9 mouse cellular contexts compared by ENCODE assay signal in the genomic region with DNA sequence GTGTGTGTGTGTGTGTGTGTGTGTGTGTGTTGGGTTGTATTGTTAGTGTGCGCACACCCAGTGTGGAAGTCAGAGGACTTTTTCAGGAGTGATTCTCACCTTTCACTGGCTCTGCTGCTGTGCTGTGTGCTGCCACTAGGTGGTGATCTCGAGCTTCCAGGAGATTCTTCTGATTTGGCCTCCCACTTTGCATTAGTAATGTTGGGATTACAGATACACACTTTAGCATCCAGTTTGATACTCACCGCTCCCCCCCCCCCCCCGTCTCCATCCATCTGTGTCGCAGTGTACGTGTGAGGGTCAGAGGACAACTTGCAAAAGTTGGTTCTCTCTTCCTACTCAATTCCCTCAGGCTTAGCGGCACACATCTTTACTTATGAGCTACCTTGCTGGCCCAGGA. TPM values are rescaled to one million over a fixed set of nuclear protein-coding genes. Genes with fewer than 3 reads are reported as not detected.
DNase-seq lines count a peak whose midpoint lies in the region; ATAC-seq and TF ChIP-seq lines count a peak whose summit lies in the region.
"Had no signal": no experiment of that assay in that cellular context is flagged by ENCODE, and none has a peak within 500 bp of the region (broad histone marks: within the 10 kb centered on the region; RNA-seq: fewer than 3 reads in every experiment).

No protein-coding gene starts in this region.

- WGBS in embryonic facial prominence, embryonic 10.5 days: 20% methylated on average over 7 of the region's 7 CpGs
- 18% methylated on average over 7 of the region's 7 CpGs for WGBS in lung, adult 2 months

- H3K9me3 ChIP-seq in embryonic facial prominence, embryonic 10.5 days: no peaks in the 10 kb centered on the region
- H3K9me3 ChIP-seq: midbrain, embryonic 12.5 days had no signal

- H3K36me3 ChIP-seq in embryonic facial prominence, embryonic 10.5 days (replicated peaks): no peaks in the 10 kb centered on the region
- H3K36me3 ChIP-seq: midbrain, embryonic 12.5 days had no signal

- no peaks in the 10 kb centered on the region for H3K4me1 ChIP-seq in embryonic facial prominence, embryonic 10.5 days
- no peaks in the 10 kb centered on the region for H3K4me1 ChIP-seq in lung, adult 2 months (ENCODE audit: control insufficient read depth, insufficient read depth, low read length)
- H3K4me1 ChIP-seq: midbrain, embryonic 12.5 days had no signal

- peak; percentile 99 for TF ChIP-seq CTCF in lung, adult 2 months (IDR thresholded peaks at IDR 0.05; ENCODE audit: insufficient read depth, low read length)

- no peak for TF ChIP-seq POLR2A in lung, adult 2 months (IDR thresholded peaks at IDR 0.05; ENCODE audit: borderline replicate concordance, extremely low read depth, low read depth, low read length)

- ATAC-seq in neutrophil, adult 5-6 weeks (ENCODE audit: extremely low read depth, insufficient number of reproducible peaks, low FRiP score, poor library complexity, severe bottlenecking): peak; percentile 79

- H3K4me3 ChIP-seq in embryonic facial prominence, embryonic 10.5 days: no peak overlapping the region
- H3K4me3 ChIP-seq in lung, adult 2 months (replicated peaks; ENCODE audit: extremely low read depth, low read depth, low read length): no peak overlapping the region
- H3K4me3 ChIP-seq: midbrain, embryonic 12.5 days had no signal

- H3K27me3 ChIP-seq in embryonic facial prominence, embryonic 10.5 days (replicated peaks; ENCODE audit: low read depth, poor library complexity, severe bottlenecking): peaks cover 15% of the 10 kb centered on the region

- H3K27ac ChIP-seq in embryonic facial prominence, embryonic 10.5 days (replicated peaks): no peak overlapping the region
- H3K27ac ChIP-seq: midbrain, embryonic 12.5 days had no signal

- peak; percentile 70 to 83 for DNase-seq in left cerebral cortex, adult 18-20 months (ENCODE audit: low spot score in 2 of 2)
- DNase-seq in left cerebral cortex, adult 11 months (ENCODE audit: low spot score): no peak
- peak; percentile 70 for DNase-seq in R1 (ENCODE audit: low read depth, low spot score)
- peak; percentile 76 for DNase-seq in embryonic facial prominence, embryonic 10.5 days (ENCODE audit: low spot score)
- DNase-seq in induced T-regulatory cell, adult 2 months (ENCODE audit: low read depth): peak; percentile 87
- peak; percentile 82 for DNase-seq in lung, adult 2 months
- DNase-seq in urinary bladder, postnatal 25 days (ENCODE audit: low spot score): peak; percentile 85

RNA-seq across cellular contexts. Expression of a gene that starts 6.4 kb away (rescaled TPM):
- total RNA-seq in left cerebral cortex, adult 18-20 months (2021): not detected
- polyA plus RNA-seq in embryonic facial prominence, embryonic 10.5 days (2016; fragmentation: Nextera tagmentation; extraction: Ambion mirVana): 1.9 and 2.9 TPM in 2 replicates
- 16.1 and 21.9 TPM in 2 replicates for polyA plus RNA-seq in lung, adult 2 months (2012; rRNA removed)
- 1.4 and 3.6 TPM in 2 replicates for total RNA-seq in neutrophil, adult 5-6 weeks (2017)

RNA-seq across cellular contexts. Expression of a gene that starts 19.6 kb away (rescaled TPM):
- 1 to 10 TPM in 1 of 2 experiments, under 1 TPM in 1; 0.91 to 1.1 TPM for total RNA-seq in left cerebral cortex, adult 18-20 months (2021)
- 1.7 TPM in 2 replicates for polyA plus RNA-seq in embryonic facial prominence, embryonic 10.5 days (2016; fragmentation: Nextera tagmentation; extraction: Ambion mirVana)
- polyA plus RNA-seq in lung, adult 2 months (2012; rRNA removed): 38.7 and 71.2 TPM in 2 replicates
- total RNA-seq in neutrophil, adult 5-6 weeks (2017): 59.9 and 60.2 TPM in 2 replicates

RNA-seq across cellular contexts. Expression of a gene that starts 32.2 kb away (rescaled TPM):
- total RNA-seq in left cerebral cortex, adult 18-20 months (2021): 10 to 100 TPM; 18.6 to 19.1 TPM
- polyA plus RNA-seq in embryonic facial prominence, embryonic 10.5 days (2016; fragmentation: Nextera tagmentation; extraction: Ambion mirVana): 68.3 and 79.4 TPM in 2 replicates
- 769 and 829 TPM in 2 replicates for polyA plus RNA-seq in lung, adult 2 months (2012; rRNA removed)
- not detected in 2 replicates for total RNA-seq in neutrophil, adult 5-6 weeks (2017)

RNA-seq across cellular contexts. Expression of a gene that starts 48.8 kb away (rescaled TPM):
- 1 to 10 TPM; 2.0 to 2.4 TPM for total RNA-seq in left cerebral cortex, adult 18-20 months (2021)
- not detected in 2 replicates for polyA plus RNA-seq in embryonic facial prominence, embryonic 10.5 days (2016; fragmentation: Nextera tagmentation; extraction: Ambion mirVana)
- 0.52 TPM in 1 of 2 replicates, not detected in the other for polyA plus RNA-seq in lung, adult 2 months (2012; rRNA removed)
- 1.6 TPM in 1 of 2 replicates, not detected in the other for total RNA-seq in neutrophil, adult 5-6 weeks (2017)

RNA-seq across cellular contexts. Expression of a gene that starts 52.7 kb away (rescaled TPM):
- 1 to 10 TPM; 6.7 to 8.6 TPM for total RNA-seq in left cerebral cortex, adult 18-20 months (2021)
- 110 TPM in 2 replicates for polyA plus RNA-seq in embryonic facial prominence, embryonic 10.5 days (2016; fragmentation: Nextera tagmentation; extraction: Ambion mirVana)
- polyA plus RNA-seq in lung, adult 2 months (2012; rRNA removed): 70.9 and 74.7 TPM in 2 replicates
- 0.23 TPM in 1 of 2 replicates, not detected in the other for total RNA-seq in neutrophil, adult 5-6 weeks (2017)

Comparison
In these comparisons a context has a peak if more than half of its experiments do, and no peak if none do; other contexts are left out.
1. RNA of a gene that starts 19.6 kb away (total RNA-seq): 59.9 to 60.2 TPM in neutrophil, adult 5-6 weeks; 0.91 to 1.1 TPM in left cerebral cortex, adult 18-20 months; every median in the first group is over 10 times any median in the second.
2. RNA of a gene that starts 32.2 kb away (total RNA-seq): 18.6 to 19.1 TPM in left cerebral cortex, adult 18-20 months; not detected in neutrophil, adult 5-6 weeks; every median in the first group is over 10 times any median in the second.